Mouse (Mus musculus): ENCODE results near the gene Rabggta.

DNA sequence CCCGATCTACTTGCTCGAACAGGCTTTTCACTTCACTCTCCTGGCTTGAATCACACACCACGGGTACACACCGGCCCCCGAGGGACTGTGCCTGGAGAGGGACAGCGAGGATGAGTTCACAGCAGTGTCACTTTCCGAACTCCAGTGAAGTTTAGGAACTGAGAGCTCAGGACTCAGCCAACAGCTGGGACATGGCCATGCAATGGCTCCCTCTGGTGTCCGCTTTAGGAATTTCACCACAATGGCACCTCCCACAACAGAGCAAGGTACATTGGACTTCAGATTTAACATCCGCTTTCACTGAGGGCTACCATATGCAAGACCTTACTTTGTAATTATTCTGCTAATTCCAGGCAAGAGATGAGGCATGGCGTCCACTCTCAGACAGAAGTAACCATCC, 21.6 kb upstream of the Rabggta start:
- no peak for TF ChIP-seq EP300 (IDR thresholded peaks at IDR 0.05; ENCODE audit: low read depth)
- TF ChIP-seq CTCF (IDR thresholded peaks at IDR 0.05; ENCODE audit: low read depth) = peak; percentile 97

All from heart, postnatal 0 days (tissue).